Mouse (Mus musculus) intestine, embryonic 14.5 days (tissue): ENCODE data around the gene AF067061. TPM values are rescaled to one million over a fixed set of nuclear protein-coding genes. Genes with fewer than 3 reads are reported as not detected.
"Not testable (repeated sequence)": the region's sequence is repeated elsewhere in the genome, so short reads cannot be mapped to it uniquely, and the experiment has no call there.

ENCODE experiments used
- ATAC-seq: fragments of 200-750 bp; cut with Nextera tagmentation; replicated peaks from 2 replicates; pipeline ENCODE4 v1.8.0; 2017; ENCODE audit warnings: low read depth, moderate number of reproducible peaks, moderate TSS enrichment, moderate library complexity; ENCODE audit not compliant: low FRiP score, low TSS enrichment
- DNase-seq: peaks from one replicate; pipeline ENCODE4 v3.0.0-alpha.2; 2018; ENCODE audit warnings: low spot score
- H3K27ac ChIP-seq: fragments of 300-500 bp; sonication (generic); 2 replicates; pipeline ENCODE4 v1.5.1; 2014; ENCODE audit warnings: low read depth, mild to moderate bottlenecking, control low read depth
- H3K27me3 ChIP-seq: fragments of 300-500 bp; sonication (generic); replicated peaks from 2 replicates; pipeline ENCODE4 v1.6.1; 2014; ENCODE audit warnings: low read length, control low read depth; ENCODE audit not compliant: control insufficient read depth, insufficient read depth
- H3K36me3 ChIP-seq: fragments of 300-500 bp; sonication (generic); 2 replicates; pipeline ENCODE4 v1.6.1; 2014; ENCODE audit warnings: low read length, control low read depth; ENCODE audit not compliant: control insufficient read depth, insufficient read depth
- H3K4me1 ChIP-seq: fragments of 300-500 bp; sonication (generic); replicated peaks from 2 replicates; pipeline ENCODE4 v1.6.1; 2014; ENCODE audit warnings: low read length, control low read depth, mixed read lengths; ENCODE audit not compliant: control insufficient read depth, insufficient read depth
- H3K4me2 ChIP-seq: fragments of 300-500 bp; sonication (generic); 2 replicates; pipeline ENCODE4 v1.6.1; 2014; ENCODE audit warnings: low read length
- H3K4me3 ChIP-seq: fragments of 300-500 bp; sonication (generic); 2 replicates; pipeline ENCODE4 v1.5.1; 2014; ENCODE audit warnings: low read depth, low read length, control low read depth, mixed read lengths
- H3K9ac ChIP-seq: fragments of 300-500 bp; sonication (generic); 2 replicates; pipeline ENCODE4 v1.6.1; 2014; ENCODE audit warnings: mild to moderate bottlenecking, low read length
- H3K9me3 ChIP-seq: fragments of 300-500 bp; sonication (generic); 2 replicates; pipeline ENCODE4 v1.6.1; 2016; ENCODE audit warnings: low read length, control low read depth; ENCODE audit not compliant: control insufficient read depth
- WGBS: fragments of 180-500 bp; shearing (Covaris S2); extraction: QIAGEN DNeasy Blood & Tissue Kit; methylation state at CpG from one replicate; pipeline ENCODE4 v1.1.7; 2014; 5-methylcytosine and 5-hydroxymethylcytosine counted together
- polyA plus RNA-seq: library from polyadenylated mRNA; unstranded; fragments of >200 nt; fragmentation: Nextera tagmentation; extraction: Ambion mirVana; gene quantifications from 2 replicates; pipeline ENCODE4 v1.2.1, GENCODE M21; 2014

The AF067061 gene
- not detected in 2 replicates for polyA plus RNA-seq

DNA sequence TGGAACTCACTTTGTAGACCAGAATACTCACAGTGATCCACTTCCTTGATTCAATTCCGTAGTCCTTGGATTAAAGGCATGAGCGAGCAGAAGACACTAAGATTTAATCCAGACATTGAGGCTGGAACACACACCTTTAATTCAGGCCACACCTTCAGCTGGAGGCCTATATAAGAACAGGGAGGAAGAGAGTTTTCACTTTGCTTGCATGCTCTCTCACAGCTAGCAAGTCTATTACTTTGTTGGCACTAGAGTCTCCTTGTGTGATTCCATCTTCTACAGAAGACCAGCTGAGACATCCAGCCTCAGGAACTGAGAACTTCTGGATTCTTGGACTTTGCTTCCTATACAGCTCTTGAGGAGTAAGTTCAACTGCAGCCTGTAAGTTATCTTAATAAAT lies at the start of gene AF067061:
TSS of gene AF067061 (plus strand) at position 245 of the 400 bp plus-strand sequence.
- not testable (repeated sequence) for H3K9me3 ChIP-seq, H3K27me3 ChIP-seq, DNase-seq, H3K27ac ChIP-seq, H3K4me1 ChIP-seq, H3K4me2 ChIP-seq, ATAC-seq, H3K9ac ChIP-seq, H3K4me3 ChIP-seq, H3K36me3 ChIP-seq
- 85% methylated on average over 2 of the region's 2 CpGs for WGBS

DNA sequence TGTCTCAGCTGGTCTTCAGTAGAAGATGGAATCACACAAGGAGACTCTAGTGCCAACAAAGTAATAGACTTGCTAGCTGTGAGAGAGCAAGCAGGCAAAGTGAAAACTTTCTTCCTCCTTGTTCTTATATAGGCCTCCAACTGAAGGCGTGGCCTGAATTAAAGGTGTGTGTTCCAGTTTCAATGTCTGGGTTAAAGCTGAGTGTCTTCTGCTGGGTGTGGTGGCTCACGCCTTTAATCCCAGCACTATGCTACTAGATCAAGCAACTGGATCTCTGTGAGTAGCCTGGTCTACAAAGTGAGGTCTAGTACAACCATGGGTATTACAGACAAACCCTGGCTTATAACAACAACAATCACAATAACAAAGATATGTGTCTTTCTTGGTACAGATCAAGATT lies 47.1 kb upstream of the AF067061 start, which contains the start of gene Gm21762:
TSS of gene Gm21762 (minus strand) at position 101 of the 400 bp plus-strand sequence.
- H3K9me3 ChIP-seq, H3K27me3 ChIP-seq, H3K27ac ChIP-seq, H3K4me2 ChIP-seq, ATAC-seq, DNase-seq, H3K36me3 ChIP-seq, H3K9ac ChIP-seq, H3K4me1 ChIP-seq, H3K4me3 ChIP-seq: not testable (repeated sequence)
- no CpG with 5 or more reads among the region's 2 CpGs for WGBS

DNA sequence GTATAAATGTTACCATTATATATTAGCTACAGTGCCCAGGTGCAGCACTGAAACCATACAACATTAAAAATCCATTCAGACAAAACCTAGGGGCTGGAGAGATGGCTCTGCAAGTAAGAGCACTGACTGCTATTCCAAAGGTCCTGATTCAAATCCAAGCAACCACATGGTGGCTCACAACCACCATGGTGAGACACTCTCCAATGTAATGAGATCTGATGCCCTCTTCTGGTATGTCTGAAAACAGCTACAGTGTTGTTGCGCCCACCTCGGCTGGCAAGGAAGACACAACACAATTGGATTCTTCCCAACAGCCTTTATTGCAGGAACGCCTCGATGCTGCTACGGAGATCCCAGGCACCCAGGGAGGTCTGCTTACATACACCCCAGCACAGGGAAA lies 42.0 kb upstream of the AF067061 start:
- not testable (repeated sequence) for H3K4me3 ChIP-seq, H3K36me3 ChIP-seq, H3K4me1 ChIP-seq, H3K4me2 ChIP-seq, ATAC-seq, DNase-seq, H3K27me3 ChIP-seq, H3K9ac ChIP-seq, H3K27ac ChIP-seq, H3K9me3 ChIP-seq
- WGBS: 80% methylated on average over 5 of the region's 5 CpGs

GRCm38 (mm10) chr13:120223012-120223659 lies 39.8 kb upstream of the AF067061 start:
- DNase-seq, H3K9ac ChIP-seq, H3K4me1 ChIP-seq, H3K36me3 ChIP-seq, H3K4me2 ChIP-seq, ATAC-seq, H3K4me3 ChIP-seq, H3K9me3 ChIP-seq, H3K27ac ChIP-seq, H3K27me3 ChIP-seq: not testable (repeated sequence)
- WGBS: 91% methylated on average over 16 of the region's 25 CpGs

GRCm38 (mm10) chr13:120231798-120232197 lies 31.1 kb upstream of the AF067061 start:
- H3K4me2 ChIP-seq, DNase-seq, H3K36me3 ChIP-seq, ATAC-seq, H3K9ac ChIP-seq, H3K27me3 ChIP-seq, H3K4me3 ChIP-seq, H3K4me1 ChIP-seq, H3K27ac ChIP-seq, H3K9me3 ChIP-seq: not testable (repeated sequence)
- 96% methylated on average over 17 of the region's 17 CpGs for WGBS

DNA sequence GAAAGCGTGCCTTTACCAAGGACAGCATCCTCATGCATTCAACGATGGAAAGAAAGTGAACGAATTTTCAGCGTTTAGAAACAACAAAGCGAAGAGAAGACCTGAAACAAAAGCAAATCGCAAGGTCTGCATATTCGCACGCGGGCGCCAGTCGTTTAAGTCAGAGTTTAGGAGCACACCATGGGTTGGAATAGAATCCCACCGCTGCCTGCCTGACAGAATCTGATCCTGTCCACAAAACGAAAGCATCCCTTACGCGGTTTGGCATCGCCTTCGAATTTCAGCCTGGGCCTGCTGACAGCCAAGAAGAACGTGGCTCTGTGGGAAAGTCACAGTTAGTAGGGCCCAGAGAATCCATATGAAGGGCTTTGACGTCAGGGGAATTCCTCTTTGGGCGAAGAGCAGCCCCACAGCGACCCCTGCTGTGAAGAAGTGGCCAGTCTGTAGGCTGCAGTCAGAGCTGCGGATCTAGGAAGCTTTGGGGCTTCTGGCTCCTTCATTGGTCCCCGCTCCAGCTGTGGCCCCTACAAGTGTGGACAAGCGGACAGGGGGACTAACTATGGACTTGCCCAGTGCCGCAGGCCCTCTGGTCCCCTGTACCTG lies 30.4 kb upstream of the AF067061 start:
- not testable (repeated sequence) for H3K4me3 ChIP-seq, H3K4me2 ChIP-seq, H3K9me3 ChIP-seq, H3K4me1 ChIP-seq, DNase-seq, H3K9ac ChIP-seq, H3K36me3 ChIP-seq, H3K27ac ChIP-seq, ATAC-seq, H3K27me3 ChIP-seq
- WGBS: 76% methylated on average over 13 of the region's 25 CpGs

GRCm38 (mm10) chr13:120238811-120239210 lies 24.1 kb upstream of the AF067061 start, which contains the start of gene Gm21731:
TSS of gene Gm21731 (plus strand) at chr13:120239111.
- H3K27me3 ChIP-seq, DNase-seq, ATAC-seq, H3K36me3 ChIP-seq, H3K4me1 ChIP-seq, H3K27ac ChIP-seq, H3K4me3 ChIP-seq, H3K9me3 ChIP-seq, H3K4me2 ChIP-seq, H3K9ac ChIP-seq: not testable (repeated sequence)

GRCm38 (mm10) chr13:120251208-120251924 lies 11.5 kb upstream of the AF067061 start:
- H3K4me2 ChIP-seq, ATAC-seq, H3K9ac ChIP-seq, DNase-seq, H3K27me3 ChIP-seq, H3K4me3 ChIP-seq, H3K36me3 ChIP-seq, H3K4me1 ChIP-seq, H3K9me3 ChIP-seq, H3K27ac ChIP-seq: not testable (repeated sequence)
- 70% methylated on average over 2 of the region's 3 CpGs for WGBS
